Comparison of ENCODE assay signal across 8 mouse cellular contexts in the genomic region with DNA sequence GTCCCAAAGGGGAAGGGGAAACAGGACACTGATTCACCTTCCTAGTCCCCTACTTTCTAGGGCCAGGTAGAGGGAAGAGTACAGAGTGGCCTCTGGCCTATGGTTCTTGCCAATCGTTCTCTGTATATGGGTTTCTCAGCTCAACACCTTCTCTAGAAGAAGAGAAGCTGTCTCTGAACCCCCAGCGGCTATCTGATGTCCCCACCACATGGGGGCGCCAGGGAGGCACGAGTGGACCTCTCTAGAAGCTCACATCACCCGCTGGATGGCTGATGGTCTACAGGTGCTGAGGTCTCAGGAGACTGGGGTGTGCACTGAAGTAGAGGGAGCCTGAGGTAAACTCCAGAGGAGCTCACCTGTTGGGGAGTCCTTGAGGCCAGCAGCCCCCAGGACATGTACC. TPM values are rescaled to one million over a fixed set of nuclear protein-coding genes. Genes with fewer than 3 reads are reported as not detected.
DNase-seq lines count a peak whose midpoint lies in the region; ATAC-seq and TF ChIP-seq lines count a peak whose summit lies in the region.

No protein-coding gene starts in this region.

- H3K9me3 ChIP-seq in limb, embryonic 11.5 days (ENCODE audit: control insufficient read depth, low read length), result no peaks in the 10 kb centered on the region
- H3K9me3 ChIP-seq in forebrain, embryonic 15.5 days, result no peaks in the 10 kb centered on the region

- no peak overlapping the region for H3K4me3 ChIP-seq in gastrocnemius, adult 2 months
- H3K4me3 ChIP-seq in limb, embryonic 11.5 days (ENCODE audit: low read depth, low read length), result no peak overlapping the region
- H3K4me3 ChIP-seq in forebrain, embryonic 15.5 days, result no peak overlapping the region

- no peaks in the 10 kb centered on the region for H3K27me3 ChIP-seq in limb, embryonic 11.5 days (ENCODE audit: control insufficient read depth, insufficient read depth, low read length)
- H3K27me3 ChIP-seq in forebrain, embryonic 15.5 days, result no peaks in the 10 kb centered on the region

- TF ChIP-seq CTCF in gastrocnemius, adult 2 months (IDR thresholded peaks at IDR 0.05), result peak; percentile 62

- ATAC-seq in limb, embryonic 11.5 days (ENCODE audit: insufficient number of reproducible peaks, low FRiP score, low TSS enrichment, low read depth), result no peak
- ATAC-seq in forebrain, embryonic 15.5 days (replicated peaks), result no peak

- H3K27ac ChIP-seq in gastrocnemius, adult 2 months, result no peak overlapping the region
- H3K27ac ChIP-seq in limb, embryonic 11.5 days (replicated peaks; ENCODE audit: low read depth, low read length), result no peak overlapping the region
- H3K27ac ChIP-seq in forebrain, embryonic 15.5 days (replicated peaks), result no peak overlapping the region

- H3K4me1 ChIP-seq in limb, embryonic 11.5 days (ENCODE audit: control insufficient read depth, insufficient read depth, low read length), result no peaks in the 10 kb centered on the region
- peaks cover 2% of the 10 kb centered on the region; the same call in 1 of the 2 replicates for H3K4me1 ChIP-seq in forebrain, embryonic 15.5 days

- 39% methylated on average over 5 of the region's 5 CpGs for WGBS in limb, embryonic 11.5 days
- 37% methylated on average over 5 of the region's 5 CpGs for WGBS in forebrain, embryonic 15.5 days

- intact Hi-C loops in gastrocnemius, adult 2 months (cut with DNase I), result no loop called here

- DNase-seq in gastrocnemius, adult 2 months, result peak; percentile 68
- no peak for DNase-seq in gastrocnemius, postnatal 25 days
- peak; percentile 47 for DNase-seq in urinary bladder, postnatal 25 days (ENCODE audit: low spot score)
- DNase-seq in urinary bladder, postnatal 36 days (ENCODE audit: low spot score in 2 of 2), result no peak
- DNase-seq in limb, embryonic 11.5 days (ENCODE audit: low spot score), result peak; percentile 44
- peak; percentile 84 for DNase-seq in thymus, postnatal 4 days
- DNase-seq in layer of hippocampus, adult 9-11 months, result no peak

- H3K4me2 ChIP-seq in limb, embryonic 11.5 days (ENCODE audit: low read depth, severe bottlenecking), result 0 out of 2 replicates have a peak overlapping the region, but pooled peaks have one; percentile 7
- no peak overlapping the region for H3K4me2 ChIP-seq in forebrain, embryonic 15.5 days (replicated peaks)

- H3K9ac ChIP-seq in limb, embryonic 11.5 days (ENCODE audit: low read length), result no peak overlapping the region
- no peak overlapping the region for H3K9ac ChIP-seq in forebrain, embryonic 15.5 days (replicated peaks)

- no peaks in the 10 kb centered on the region for H3K36me3 ChIP-seq in limb, embryonic 11.5 days (ENCODE audit: control insufficient read depth, insufficient read depth, low read length)
- 0 out of 2 replicates have a peak, but pooled peaks cover 3% of the 10 kb centered on the region for H3K36me3 ChIP-seq in forebrain, embryonic 15.5 days

RNA-seq across cellular contexts. Expression of gene Myo7a, which starts 6.1 kb away (rescaled TPM):
- 1 to 10 TPM; 1.4 to 3.0 TPM for total RNA-seq in gastrocnemius, adult 2 months (2021)
- 1 to 10 TPM; 2.8 to 3.5 TPM for total RNA-seq in gastrocnemius, postnatal 25 days (2021)
- polyA plus RNA-seq in limb, embryonic 11.5 days (2014; fragmentation: Nextera tagmentation; extraction: Ambion mirVana), result 14.0 and 15.7 TPM in 2 replicates
- 15.8 and 15.9 TPM in 2 replicates for polyA plus RNA-seq in forebrain, embryonic 15.5 days (2015; fragmentation: Nextera tagmentation; extraction: Ambion mirVana)

RNA-seq across cellular contexts. Expression of gene Omp, which starts 19.8 kb away (rescaled TPM):
- under 1 TPM in 1 of 2 experiments, not detected in 1; 0.17 TPM for total RNA-seq in gastrocnemius, adult 2 months (2021)
- under 1 TPM in 1 of 2 experiments, not detected in 1; 0.11 TPM for total RNA-seq in gastrocnemius, postnatal 25 days (2021)
- 0.14 and 0.20 TPM in 2 replicates for polyA plus RNA-seq in limb, embryonic 11.5 days (2014; fragmentation: Nextera tagmentation; extraction: Ambion mirVana)
- 0.46 and 0.47 TPM in 2 replicates for polyA plus RNA-seq in forebrain, embryonic 15.5 days (2015; fragmentation: Nextera tagmentation; extraction: Ambion mirVana)

RNA-seq across cellular contexts. Expression of gene Capn5, which starts 52.6 kb away (rescaled TPM):
- total RNA-seq in gastrocnemius, adult 2 months (2021), result 1 to 10 TPM; 1.3 to 2.3 TPM
- total RNA-seq in gastrocnemius, postnatal 25 days (2021), result 1 to 10 TPM; 1.6 to 2.4 TPM
- polyA plus RNA-seq in limb, embryonic 11.5 days (2014; fragmentation: Nextera tagmentation; extraction: Ambion mirVana), result 2.5 and 2.7 TPM in 2 replicates
- polyA plus RNA-seq in forebrain, embryonic 15.5 days (2015; fragmentation: Nextera tagmentation; extraction: Ambion mirVana), result 15.5 and 15.9 TPM in 2 replicates

Comparison
In these comparisons a context has a peak if more than half of its experiments do, and no peak if none do; other contexts are left out.
1. DNase-seq: peak in gastrocnemius, adult 2 months (single experiment), urinary bladder, postnatal 25 days (single experiment), limb, embryonic 11.5 days (single experiment) and thymus, postnatal 4 days (single experiment); none in gastrocnemius, postnatal 25 days (single experiment), urinary bladder, postnatal 36 days (0 of 2) and layer of hippocampus, adult 9-11 months (single experiment).